Comparison of ENCODE assay signal across 15 mouse cellular contexts in the genomic region with DNA sequence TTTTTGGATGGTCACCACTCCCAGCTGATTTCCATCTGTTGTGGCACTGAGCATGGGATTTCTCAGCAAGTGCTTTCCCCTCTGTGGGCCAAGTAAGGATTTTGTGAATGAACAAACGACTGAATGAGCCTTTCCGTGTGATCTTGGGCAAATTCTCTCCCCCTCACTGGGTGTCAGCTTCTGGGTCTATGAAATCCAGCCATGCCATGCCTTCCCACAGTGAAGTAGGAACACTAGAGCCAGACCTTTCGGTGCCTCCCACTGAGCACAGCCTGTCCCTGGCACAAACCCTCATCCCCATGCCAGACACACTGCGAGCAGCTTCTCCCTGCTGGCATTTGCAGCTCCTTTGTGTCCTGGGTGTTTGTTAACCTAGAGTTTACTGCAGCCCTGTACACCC.
DNase-seq lines count a peak whose midpoint lies in the region; ATAC-seq and TF ChIP-seq lines count a peak whose summit lies in the region.
"Had no signal": no experiment of that assay in that cellular context is flagged by ENCODE, and none has a peak within 500 bp of the region (broad histone marks: within the 10 kb centered on the region; RNA-seq: fewer than 3 reads in every experiment).

No protein-coding gene starts in this region.

- no peaks in the 10 kb centered on the region for H3K4me1 ChIP-seq in midbrain, postnatal 0 days (ENCODE audit: insufficient read depth, low read length)
- no peaks in the 10 kb centered on the region for H3K4me1 ChIP-seq in midbrain, embryonic 10.5 days

- no peaks in the 10 kb centered on the region for H3K36me3 ChIP-seq in midbrain, postnatal 0 days (ENCODE audit: insufficient read depth, low read length)
- H3K36me3 ChIP-seq in midbrain, embryonic 10.5 days = no peaks in the 10 kb centered on the region
- H3K36me3 ChIP-seq: heart, embryonic 13.5 days; neural tube, embryonic 13.5 days had no signal

- no peaks in the 10 kb centered on the region for H3K9me3 ChIP-seq in midbrain, postnatal 0 days (ENCODE audit: low read length)
- H3K9me3 ChIP-seq in midbrain, embryonic 10.5 days (replicated peaks) = no peaks in the 10 kb centered on the region
- H3K9me3 ChIP-seq: heart, embryonic 13.5 days; neural tube, embryonic 13.5 days had no signal

- 0 out of 2 replicates have a peak, but pooled peaks have one; percentile 58 for ATAC-seq in midbrain, postnatal 0 days (ENCODE audit: low FRiP score)
- ATAC-seq: liver, postnatal 0 days had no signal

- H3K4me3 ChIP-seq in midbrain, postnatal 0 days (ENCODE audit: low read depth, low read length) = no peak overlapping the region
- H3K4me3 ChIP-seq in midbrain, embryonic 10.5 days = no peak overlapping the region
- H3K4me3 ChIP-seq: heart, embryonic 13.5 days; neural tube, embryonic 13.5 days had no signal

- H3K27me3 ChIP-seq in midbrain, postnatal 0 days (ENCODE audit: insufficient read depth, low read length) = no peaks in the 10 kb centered on the region
- H3K27me3 ChIP-seq in midbrain, embryonic 10.5 days (ENCODE audit: low read depth, poor library complexity, severe bottlenecking) = no peaks in the 10 kb centered on the region; the same call in 1 of the 2 replicates
- H3K27me3 ChIP-seq: heart, embryonic 13.5 days; neural tube, embryonic 13.5 days had no signal

- TF ChIP-seq CTCF in midbrain, postnatal 0 days (IDR thresholded peaks at IDR 0.05) = no peak

- H3K4me2 ChIP-seq in midbrain, postnatal 0 days (ENCODE audit: low read depth, low read length, poor library complexity, severe bottlenecking) = no peak overlapping the region
- H3K4me2 ChIP-seq: heart, embryonic 13.5 days; neural tube, embryonic 13.5 days had no signal

- peak; percentile 2 for DNase-seq in gastrocnemius, adult 18-20 months (ENCODE audit: low spot score)
- no peak for DNase-seq in gastrocnemius, adult 8-10 months (ENCODE audit: low spot score in 2 of 2)
- peak; percentile 85 for DNase-seq in midbrain, postnatal 0 days (ENCODE audit: low spot score)
- no peak for DNase-seq in midbrain, embryonic 10.5 days (ENCODE audit: low spot score)
- peak; percentile 89 to 90 for DNase-seq in cerebellum, postnatal 25 days
- DNase-seq in layer of hippocampus, postnatal 36 days = peak; percentile 64 to 76
- DNase-seq in adrenal gland, adult 2 months = no peak
- no peak for DNase-seq in frontal cortex, postnatal 14 days (ENCODE audit: low spot score in 2 of 2)
- DNase-seq: B cell, adult 2 months; liver, postnatal 0 days; right cerebral cortex, postnatal 4 days; thymus, adult 2 months had no signal

- H3K9ac ChIP-seq in midbrain, postnatal 0 days (replicated peaks; ENCODE audit: low read length, poor library complexity, severe bottlenecking) = no peak overlapping the region
- H3K9ac ChIP-seq: heart, embryonic 13.5 days; liver, postnatal 0 days; neural tube, embryonic 13.5 days had no signal

- 64% methylated on average over 4 of the region's 4 CpGs for WGBS in midbrain, postnatal 0 days
- WGBS in midbrain, embryonic 10.5 days = 73% methylated on average over 4 of the region's 4 CpGs

- no peak overlapping the region for H3K27ac ChIP-seq in midbrain, postnatal 0 days (ENCODE audit: low read depth, low read length)
- H3K27ac ChIP-seq in midbrain, embryonic 10.5 days (replicated peaks) = no peak overlapping the region
- H3K27ac ChIP-seq: heart, embryonic 13.5 days; kidney, postnatal 0 days; neural tube, embryonic 13.5 days had no signal

Comparison
In these comparisons a context has a peak if more than half of its experiments do, and no peak if none do; other contexts are left out.
1. DNase-seq: peak in gastrocnemius, adult 18-20 months (single experiment), midbrain, postnatal 0 days (single experiment), cerebellum, postnatal 25 days (2 of 2) and layer of hippocampus, postnatal 36 days (2 of 2); none in gastrocnemius, adult 8-10 months (0 of 2), midbrain, embryonic 10.5 days (single experiment), adrenal gland, adult 2 months (single experiment) and frontal cortex, postnatal 14 days (0 of 2).